Mouse (Mus musculus) bone marrow macrophage, adult 2 months (primary cell): ENCODE results near the gene Ppm1g. TPM values are rescaled to one million over a fixed set of nuclear protein-coding genes. Genes with fewer than 3 reads are reported as not detected.

ENCODE experiments used
- H3K27ac ChIP-seq: 2 replicates; pipeline ENCODE4 v1.5.1; 2012; ENCODE audit warnings: low read depth, low read length; ENCODE audit not compliant: insufficient read depth
- H3K4me1 ChIP-seq: 2 replicates; pipeline ENCODE4 v1.6.1; 2012; ENCODE audit warnings: low read length; ENCODE audit not compliant: control insufficient read depth, insufficient read depth
- H3K4me3 ChIP-seq: 2 replicates; pipeline ENCODE4 v1.5.1; 2012; ENCODE audit warnings: mild to moderate bottlenecking, low read length, moderate library complexity; ENCODE audit not compliant: insufficient read depth
- CTCF ChIP-seq: IDR thresholded peaks from 2 replicates; pipeline ENCODE4 v1.5.1; 2012; ENCODE audit warnings: low read depth, mild to moderate bottlenecking, low read length, moderate library complexity
- POLR2A ChIP-seq: IDR thresholded peaks from 2 replicates; pipeline ENCODE4 v1.6.1; 2012; ENCODE audit warnings: mild to moderate bottlenecking, low read depth, low read length, borderline replicate concordance
- polyA plus RNA-seq: library from polyadenylated mRNA; stranded (reverse); fragments of >200 nt; gene quantifications from 2 replicates; pipeline ENCODE4 v1.2.4, GENCODE M21; 2012; ENCODE audit not compliant: missing spikeins, insufficient read depth, insufficient read length

Gene Ppm1g
- polyA plus RNA-seq, 1 experiment, result 67.7 TPM

DNA sequence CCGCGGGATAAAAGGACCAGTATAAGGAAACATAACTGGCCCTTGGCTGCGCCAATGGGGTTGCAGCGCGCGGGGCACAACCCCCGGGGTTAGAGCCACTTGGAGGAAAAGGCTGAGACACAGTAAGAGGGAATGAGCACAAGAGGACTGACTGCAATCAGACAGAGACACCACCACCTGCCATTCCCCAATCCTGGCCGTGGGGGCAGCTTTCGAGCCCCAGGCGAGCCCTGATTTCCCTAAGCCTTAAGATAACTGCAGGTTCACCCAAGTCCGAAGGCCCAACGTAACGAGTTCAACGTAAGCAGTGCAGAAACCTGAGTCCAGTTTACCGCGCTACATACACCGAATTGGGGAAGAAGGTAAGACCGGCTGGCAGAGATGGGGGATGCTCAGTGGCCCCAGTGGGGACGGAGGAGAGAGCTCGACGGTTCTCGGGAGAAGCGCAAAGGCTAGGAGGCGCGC lies 41.2 kb downstream of the Ppm1g start:
- peak overlapping the region; percentile 96 for H3K27ac ChIP-seq
- peaks cover 15% of the 10 kb centered on the region for H3K4me1 ChIP-seq
- TF ChIP-seq POLR2A (no peak), CTCF (no peak)
- H3K4me3 ChIP-seq, result peak overlapping the region; percentile 73

DNA sequence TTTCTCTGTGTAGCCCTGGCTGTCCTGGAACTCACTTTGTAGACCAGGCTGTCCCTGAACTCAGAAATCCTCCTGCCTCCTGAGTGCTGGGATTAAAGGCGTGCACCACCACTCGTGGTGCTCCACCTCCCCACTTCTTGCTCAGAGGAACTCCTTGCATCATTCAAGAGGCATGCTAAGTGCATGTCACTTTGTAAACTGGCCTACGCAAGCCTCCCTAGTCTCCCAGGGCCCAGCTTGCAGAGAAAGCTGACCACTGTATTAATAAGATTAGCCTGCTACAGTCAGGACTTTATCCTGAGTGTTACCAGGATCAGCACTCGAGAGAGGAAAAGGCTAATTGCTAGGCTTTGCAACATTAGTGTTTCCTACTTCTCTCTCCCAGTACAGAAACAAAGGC lies 51.9 kb downstream of the Ppm1g start:
- no peak for TF ChIP-seq POLR2A
- TF ChIP-seq CTCF, result no peak
- H3K27ac ChIP-seq, result no peak overlapping the region
- no peak overlapping the region for H3K4me3 ChIP-seq
- H3K4me1 ChIP-seq, result no peaks in the 10 kb centered on the region

DNA sequence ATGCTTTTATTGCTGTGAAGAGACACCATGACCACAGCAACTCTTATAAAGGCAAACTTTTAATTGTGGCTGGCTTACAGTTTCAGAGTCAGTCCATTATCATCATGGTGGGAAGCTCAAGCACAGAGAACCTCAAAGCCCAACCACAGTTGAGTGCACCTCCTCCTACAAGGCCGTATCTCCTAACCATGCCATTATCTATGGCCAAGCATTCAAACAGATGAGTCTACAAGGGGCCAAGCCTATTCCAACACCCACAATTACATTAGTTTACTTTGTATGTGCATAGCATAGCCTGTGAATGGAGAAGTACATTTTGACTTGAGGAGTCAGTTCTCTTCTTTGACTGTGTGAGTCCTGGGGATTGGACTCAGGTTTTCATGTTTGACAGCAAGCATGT lies 55.6 kb downstream of the Ppm1g start:
- no peak overlapping the region for H3K4me3 ChIP-seq
- no peaks in the 10 kb centered on the region; the same call in 1 of the 2 replicates for H3K4me1 ChIP-seq
- no peak overlapping the region for H3K27ac ChIP-seq
- no peak for TF ChIP-seq POLR2A
- no peak for TF ChIP-seq CTCF

DNA sequence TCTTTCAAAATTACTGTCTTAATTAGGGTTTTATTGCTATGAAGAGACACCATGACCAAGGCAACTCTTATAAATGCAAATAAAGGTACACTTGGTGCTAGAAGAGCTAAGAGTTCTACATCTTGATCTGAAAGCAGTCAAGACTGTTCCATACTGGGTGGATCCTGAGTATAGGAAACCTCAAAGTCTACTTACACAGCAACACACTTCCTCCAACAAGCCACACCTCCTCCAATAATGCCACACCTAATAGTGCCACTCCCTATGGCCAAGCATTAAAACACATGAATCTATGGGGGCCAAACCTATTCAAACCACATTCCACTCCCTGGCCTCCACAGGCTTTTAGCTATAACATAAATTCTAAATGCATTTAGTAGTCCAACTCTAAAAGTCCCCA lies 58.0 kb downstream of the Ppm1g start:
- H3K4me1 ChIP-seq, result no peaks in the 10 kb centered on the region; the same call in 1 of the 2 replicates
- no peak overlapping the region for H3K27ac ChIP-seq
- no peak for TF ChIP-seq POLR2A
- TF ChIP-seq CTCF, result no peak
- H3K4me3 ChIP-seq, result no peak overlapping the region

DNA sequence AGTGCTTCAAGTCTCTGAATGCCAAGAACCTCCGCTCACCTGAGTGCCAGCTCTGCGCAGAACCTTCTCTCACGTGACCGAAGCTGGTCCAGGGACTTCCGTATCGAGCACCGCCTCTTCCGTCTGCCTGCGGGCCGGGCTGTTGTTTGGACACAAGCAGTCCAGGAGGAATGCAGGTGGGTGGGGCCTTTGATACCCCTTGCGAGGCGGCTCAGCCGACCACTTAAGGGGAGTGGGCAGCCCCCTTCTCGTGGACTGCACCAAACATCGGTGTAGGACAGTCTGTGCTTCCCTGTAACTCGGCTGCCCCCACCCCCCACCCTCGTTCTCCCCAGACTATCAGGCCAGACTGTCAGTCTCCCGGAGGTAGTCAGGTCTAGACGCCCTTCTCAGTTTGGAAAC lies 66.3 kb downstream of the Ppm1g start, which contains the start of gene Mpv17:
Gene Mpv17, minus strand, starts transcription at position 100 of the 402 bp plus-strand sequence.
- peaks cover 5% of the 10 kb centered on the region for H3K4me1 ChIP-seq
- H3K4me3 ChIP-seq, result peak within 1 kb of the TSS; percentile 81
- TF ChIP-seq POLR2A (no peak), CTCF (no peak)
- H3K27ac ChIP-seq, result no peak within 1 kb of the TSS

DNA sequence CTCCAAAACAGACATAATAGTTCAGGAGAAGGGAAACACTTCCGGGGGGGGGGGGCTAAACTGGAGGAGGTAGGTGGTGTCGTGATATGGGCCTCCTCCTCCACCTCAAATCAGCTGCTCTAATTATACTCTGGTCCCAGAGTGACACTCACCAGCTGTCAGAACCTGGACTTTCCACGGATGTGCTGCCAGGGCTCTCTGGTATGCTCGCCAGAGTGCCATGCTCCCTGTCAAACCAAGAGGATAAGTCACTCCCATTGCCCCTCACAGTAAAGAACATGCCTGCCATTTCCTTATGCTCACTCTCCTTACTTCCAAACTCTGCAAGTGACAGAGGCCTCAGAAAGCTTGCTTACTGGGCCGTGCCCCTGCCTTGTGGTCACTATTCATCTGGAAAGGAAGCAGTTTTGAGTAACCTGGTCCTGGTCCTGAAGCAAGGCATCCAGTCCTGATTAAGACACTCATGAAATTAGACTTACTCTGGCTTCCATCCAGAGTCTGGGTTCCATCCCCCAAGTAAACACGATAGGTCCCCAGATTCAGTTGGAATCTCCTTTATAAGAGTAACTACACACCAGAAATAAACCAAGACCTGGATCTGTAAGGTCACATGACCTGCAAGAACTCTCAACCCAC lies 66.9 kb downstream of the Ppm1g start:
- no peak overlapping the region for H3K27ac ChIP-seq
- TF ChIP-seq CTCF (no peak), POLR2A (no peak)
- peaks cover 5% of the 10 kb centered on the region for H3K4me1 ChIP-seq
- H3K4me3 ChIP-seq, result peak overlapping the region; percentile 81

Other genes with a start within 250 kb of the Ppm1g start
- 114 and 133 TPM in 2 replicates for gene Atraid, start 172.4 kb downstream of the Ppm1g start, polyA plus RNA-seq
- 5.5 and 7.5 TPM in 2 replicates for gene Slc5a6, start 171.8 kb downstream of the Ppm1g start, polyA plus RNA-seq
- gene Cad, start 165.9 kb downstream of the Ppm1g start, polyA plus RNA-seq, result 4.2 and 4.6 TPM in 2 replicates
- gene Dnajc5g, start 114.4 kb downstream of the Ppm1g start, polyA plus RNA-seq, result not detected in 2 replicates
- not detected in 2 replicates for gene Slc30a3, start 112.5 kb downstream of the Ppm1g start, polyA plus RNA-seq
- not detected in 2 replicates for gene Trim54, start 104.0 kb downstream of the Ppm1g start, polyA plus RNA-seq
- not detected in 2 replicates for gene Ucn, start 81.9 kb downstream of the Ppm1g start, polyA plus RNA-seq
- 75.0 and 75.3 TPM in 2 replicates for gene Mpv17, start 66.4 kb downstream of the Ppm1g start, polyA plus RNA-seq
- gene Gm29609, start 40.8 kb downstream of the Ppm1g start, polyA plus RNA-seq, result 0.93 and 2.7 TPM in 2 replicates
- 80.4 and 90.2 TPM in 2 replicates for gene Gtf3c2, start 40.5 kb downstream of the Ppm1g start, polyA plus RNA-seq
- 80.3 and 85.8 TPM in 2 replicates for gene Snx17, start 27.5 kb downstream of the Ppm1g start, polyA plus RNA-seq
- gene Eif2b4, start 27.3 kb downstream of the Ppm1g start, polyA plus RNA-seq, result 28.3 and 28.9 TPM in 2 replicates
- gene Zfp513, start 18.4 kb downstream of the Ppm1g start, polyA plus RNA-seq, result 32.3 and 33.1 TPM in 2 replicates
- gene Nrbp1, start 20.2 kb upstream of the Ppm1g start, polyA plus RNA-seq, result 84.1 and 85.8 TPM in 2 replicates
- gene Gm9970, start 20.5 kb upstream of the Ppm1g start, polyA plus RNA-seq, result not detected in 2 replicates
- 4.6 and 8.3 TPM in 2 replicates for gene Krtcap3, start 31.0 kb upstream of the Ppm1g start, polyA plus RNA-seq
- gene Ift172, start 70.4 kb upstream of the Ppm1g start, polyA plus RNA-seq, result 36.9 and 45.0 TPM in 2 replicates
- gene Fndc4, start 75.4 kb upstream of the Ppm1g start, polyA plus RNA-seq, result not detected in 2 replicates
- not detected in 2 replicates for gene Gckr, start 76.8 kb upstream of the Ppm1g start, polyA plus RNA-seq
- gene Zfp512, start 231.7 kb upstream of the Ppm1g start, polyA plus RNA-seq, result 24.8 and 34.2 TPM in 2 replicates